Mouse (Mus musculus) urinary bladder, adult 18-20 months (tissue): Measurements from ENCODE around the gene Asic3.
A peak's percentile ranks its signal among the peaks of the same experiment; 100 is the strongest.

ENCODE experiments used
- DNase-seq, 2 experiments: peaks; one replicate each; pipeline ENCODE4 v3.0.0; 2022; ENCODE audit warnings: low spot score in 2 of 2, mixed read lengths in 2 of 2

Gene Asic3

DNA sequence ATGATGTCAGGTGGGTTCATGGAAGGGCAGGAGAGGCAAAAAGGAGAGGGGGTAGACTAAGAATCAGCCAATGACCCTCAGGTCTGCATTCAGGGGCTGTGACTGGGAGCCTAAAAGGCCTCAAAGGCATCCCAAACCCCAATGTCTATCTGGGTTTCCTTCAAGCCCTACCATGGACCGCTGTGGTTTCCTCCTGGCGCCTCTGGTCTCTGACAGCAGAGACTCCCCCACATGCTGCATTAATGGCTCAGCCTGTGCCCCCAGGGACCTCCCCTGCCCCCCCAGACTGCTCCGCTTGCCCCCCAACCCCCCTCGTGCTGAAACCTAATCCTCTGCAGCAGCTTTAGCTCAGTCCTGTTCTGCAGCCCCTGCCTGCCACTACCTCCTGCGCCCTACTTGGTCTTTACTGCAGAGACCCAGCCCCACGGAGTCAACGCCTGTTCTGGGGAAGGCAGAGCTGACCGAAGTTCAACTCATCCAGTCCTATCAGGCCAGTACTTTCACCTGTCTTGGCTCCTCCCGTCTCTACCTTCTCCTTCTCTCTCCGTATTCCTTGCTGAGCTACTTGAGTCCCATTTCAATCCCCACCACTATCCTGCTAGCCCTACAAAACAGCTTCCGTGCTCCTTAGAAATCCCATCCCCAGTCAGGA lies at the start of gene Asic3:
Gene Asic3, plus strand, starts transcription at position 351 of the 652 bp plus-strand sequence.
- no peak for DNase-seq

GRCm38 (mm10) chr5:24363467-24363866 lies 49.7 kb upstream of the Asic3 start:
- DNase-seq = no peak

- DNase-seq = no peak
Measured at GRCm38 (mm10) chr5:24364061-24364460, 49.1 kb upstream of the Asic3 start.

- DNase-seq = no peak
Measured at GRCm38 (mm10) chr5:24364508-24364907, 48.7 kb upstream of the Asic3 start, which contains the start of gene Nos3. Gene Nos3 (plus strand): TSS chr5:24364810.

- no peak for DNase-seq
Measured at GRCm38 (mm10) chr5:24364963-24365362, 48.2 kb upstream of the Asic3 start.

DNA sequence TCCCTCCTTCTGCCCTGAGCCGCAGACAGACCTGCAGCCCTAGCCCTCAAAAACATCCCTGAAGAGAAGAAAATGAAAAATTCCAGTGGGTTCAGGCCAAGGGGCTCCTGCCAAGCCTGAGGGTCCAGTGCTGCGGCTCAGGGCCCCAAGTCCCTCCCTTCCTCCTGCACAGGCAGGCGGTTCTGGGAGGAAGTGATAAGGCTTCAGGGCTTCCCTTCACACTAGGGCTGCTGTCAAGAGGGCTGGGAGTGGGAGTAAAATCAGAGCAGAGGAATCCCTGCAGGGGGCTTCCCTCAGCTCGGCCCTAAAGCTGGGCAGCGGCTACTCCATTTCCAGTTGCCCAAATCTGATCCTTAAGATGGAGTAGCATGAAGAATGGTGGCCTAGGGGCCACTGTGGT lies 47.7 kb upstream of the Asic3 start:
- no peak for DNase-seq

- no peak for DNase-seq
Measured at GRCm38 (mm10) chr5:24366426-24366825, 46.8 kb upstream of the Asic3 start.

- DNase-seq = no peak
Measured at GRCm38 (mm10) chr5:24369767-24370166, 43.4 kb upstream of the Asic3 start.

DNA sequence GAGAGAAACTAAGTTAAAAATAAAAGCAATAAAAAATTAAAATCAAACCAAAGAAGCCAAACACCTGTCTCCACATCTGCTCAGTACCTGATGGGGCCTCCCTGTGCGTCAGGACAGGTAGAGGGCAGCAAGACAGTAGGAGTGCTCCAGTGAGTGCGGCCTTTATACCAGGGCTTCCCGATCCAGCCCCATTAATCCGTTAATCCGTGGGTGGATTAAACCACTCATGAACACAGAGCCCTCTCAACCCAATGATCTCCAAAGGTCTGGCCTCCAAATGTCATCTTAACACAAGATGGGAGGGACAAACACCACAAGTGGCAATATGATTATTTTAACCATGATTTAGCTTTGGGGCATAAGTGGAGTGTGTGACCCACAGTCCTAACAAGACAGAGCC lies 39.4 kb upstream of the Asic3 start:
- no peak for DNase-seq

GRCm38 (mm10) chr5:24374216-24374615 lies 39.0 kb upstream of the Asic3 start:
- DNase-seq = no peak

DNA sequence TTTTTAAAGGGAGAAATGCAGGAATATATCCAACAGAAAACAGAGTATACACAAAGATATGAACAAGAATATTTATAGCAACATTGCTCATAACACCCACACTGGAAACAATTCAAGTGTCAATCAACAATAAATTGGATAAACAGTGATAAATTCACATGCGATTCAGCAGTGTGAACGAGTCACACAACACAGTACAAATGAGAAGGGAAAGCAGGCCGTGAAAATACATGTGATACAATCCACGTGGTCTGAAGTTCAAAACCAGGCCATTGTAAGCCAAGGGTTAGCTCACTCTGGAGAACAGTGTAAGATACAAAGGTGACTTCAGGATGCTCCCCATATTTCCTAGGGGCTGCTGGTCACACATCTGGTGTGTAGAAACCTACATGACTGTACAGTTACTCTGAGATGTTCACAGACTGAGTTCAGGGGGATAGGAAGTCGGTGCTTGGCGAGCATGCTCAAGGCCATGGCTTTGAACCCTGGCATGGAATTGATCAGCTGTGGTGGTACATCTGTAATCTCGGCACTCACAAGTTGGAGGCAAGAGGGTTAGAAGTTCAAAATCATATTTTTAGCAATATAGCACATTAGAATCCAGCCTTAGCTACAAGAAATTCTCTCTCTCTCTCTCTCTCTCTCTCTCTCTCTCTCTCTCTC lies 38.4 kb upstream of the Asic3 start:
- no peak for DNase-seq

- DNase-seq = no peak
Measured at GRCm38 (mm10) chr5:24378700-24379099, 34.5 kb upstream of the Asic3 start.

DNA sequence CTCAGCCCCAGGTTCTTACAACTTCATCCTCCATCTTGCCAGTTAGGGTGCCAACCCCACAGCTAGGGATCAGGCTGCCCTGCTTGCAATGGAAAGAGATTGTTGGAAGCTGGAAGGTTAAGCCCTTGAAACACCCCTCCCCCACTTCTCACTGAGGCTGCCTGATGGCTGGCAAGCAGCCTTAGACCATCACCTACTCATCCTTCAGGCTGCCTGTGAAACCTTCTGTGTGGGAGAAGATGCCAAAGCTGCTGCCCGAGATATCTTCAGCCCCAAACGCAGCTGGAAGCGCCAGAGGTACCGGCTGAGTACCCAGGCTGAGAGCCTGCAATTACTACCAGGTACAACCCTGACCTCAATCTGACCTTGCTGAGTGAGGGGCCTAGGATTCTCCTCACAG lies 33.7 kb upstream of the Asic3 start:
- no peak for DNase-seq

GRCm38 (mm10) chr5:24380499-24380898 lies 32.7 kb upstream of the Asic3 start:
- DNase-seq = no peak

- DNase-seq = no peak
Measured at GRCm38 (mm10) chr5:24381486-24381885, 31.7 kb upstream of the Asic3 start.

- DNase-seq = no peak
Measured at GRCm38 (mm10) chr5:24381988-24382387, 31.2 kb upstream of the Asic3 start.

DNA sequence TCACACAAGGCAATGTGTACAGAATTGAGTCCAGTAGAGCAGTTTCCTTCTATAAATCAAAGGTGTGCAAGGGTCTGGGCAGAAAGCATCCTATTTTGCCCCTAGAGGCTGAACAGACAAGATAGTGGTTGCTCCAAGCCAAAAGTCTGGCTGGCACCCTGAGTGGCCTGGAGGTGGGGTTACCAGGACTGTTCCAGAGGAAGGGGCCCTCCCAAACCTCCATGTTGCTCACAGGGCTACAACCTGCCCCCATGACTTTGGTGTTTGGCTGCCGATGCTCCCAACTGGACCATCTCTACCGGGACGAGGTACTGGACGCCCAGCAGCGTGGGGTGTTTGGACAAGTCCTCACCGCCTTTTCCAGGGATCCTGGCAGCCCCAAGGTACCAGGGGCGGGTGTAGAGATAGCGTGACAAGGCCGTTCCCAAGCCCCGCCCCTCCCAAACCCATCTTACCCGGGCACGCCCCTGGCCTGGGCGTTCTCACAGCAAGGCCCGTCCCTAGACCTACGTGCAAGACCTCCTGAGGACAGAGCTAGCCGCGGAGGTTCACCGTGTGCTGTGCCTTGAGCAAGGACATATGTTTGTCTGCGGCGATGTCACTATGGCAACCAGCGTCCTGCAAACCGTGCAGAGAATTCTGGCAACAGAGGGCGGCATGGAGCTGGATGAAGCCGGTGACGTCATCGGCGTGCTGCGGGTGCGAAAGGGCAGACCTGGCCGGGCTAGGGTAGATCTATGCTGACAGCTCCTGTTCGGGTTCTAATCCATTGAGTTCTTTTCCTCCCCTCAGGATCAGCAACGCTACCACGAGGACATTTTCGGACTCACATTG lies 29.9 kb upstream of the Asic3 start:
- DNase-seq = peak; percentile 81 to 88

DNA sequence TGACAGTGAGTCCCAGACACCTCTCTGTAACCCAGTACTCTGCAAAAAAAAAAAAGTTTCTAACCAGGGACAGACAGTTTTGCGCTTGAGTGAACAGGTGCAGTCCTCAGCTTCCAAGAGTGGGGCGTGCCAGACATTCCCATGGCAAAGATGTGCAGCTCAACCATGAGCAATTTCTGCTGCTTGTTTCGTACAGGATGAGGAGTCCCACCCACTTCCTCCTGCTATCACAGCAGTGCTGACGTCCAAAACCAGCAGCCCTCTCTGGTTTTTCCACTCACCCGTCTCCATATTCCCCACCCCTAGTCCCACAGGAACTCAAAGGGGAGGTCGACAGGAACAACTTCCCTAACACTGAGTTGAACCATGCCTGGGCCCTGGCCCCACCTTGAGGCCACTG lies 28.8 kb upstream of the Asic3 start:
- no peak for DNase-seq

DNA sequence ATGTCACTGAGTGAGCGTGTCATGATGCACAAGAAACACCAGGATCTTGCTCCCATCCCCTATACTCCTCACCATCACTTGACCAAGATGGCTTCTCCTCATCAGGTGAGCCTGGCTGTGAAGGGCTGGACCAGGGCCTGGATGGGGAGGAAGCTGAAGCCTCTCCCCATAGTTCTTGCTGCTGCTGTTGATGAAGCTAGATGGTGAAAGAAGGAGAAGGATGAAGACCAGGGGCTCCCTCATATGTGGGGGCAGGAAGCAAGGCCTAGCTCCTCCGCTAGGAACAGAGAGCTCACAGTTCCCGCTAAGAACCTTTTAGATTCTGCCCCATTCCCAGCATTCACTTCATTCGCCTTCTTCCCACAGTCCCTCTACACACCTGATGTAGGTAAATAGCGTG lies 27.8 kb upstream of the Asic3 start:
- DNase-seq = no peak

GRCm38 (mm10) chr5:24385887-24386550 lies 27.2 kb upstream of the Asic3 start:
- no peak for DNase-seq

- DNase-seq = peak; percentile 35 to 57
Measured at GRCm38 (mm10) chr5:24387264-24388241, 25.6 kb upstream of the Asic3 start.
